Mouse (Mus musculus): Measurements from ENCODE around the gene Coa4. TPM values are rescaled to one million over a fixed set of nuclear protein-coding genes. Genes with fewer than 3 reads are reported as not detected.

Coa4 gene
- total and polyA plus RNA-seq, 3 experiments = 8.1 to 13.8 TPM; not detected in 1

GRCm38 (mm10) chr7:100493484-100494414 lies 43.1 kb upstream of the Coa4 start (continued):
- TF ChIP-seq E2F4 (IDR thresholded peaks at IDR 0.05; ENCODE audit: borderline replicate concordance, low read depth, low read length) (no peak), UBTF (IDR thresholded peaks at IDR 0.05; ENCODE audit: borderline replicate concordance, insufficient read depth, low read depth, low read length) (no peak), MAFK (IDR thresholded peaks at IDR 0.05; ENCODE audit: borderline replicate concordance, low read depth, low read length) (peak; percentile 73; the same call in 1 of the 2 replicates), RAD21 (IDR thresholded peaks at IDR 0.05; ENCODE audit: low read depth, low read length) (no peak), ELF1 (IDR thresholded peaks at IDR 0.05; ENCODE audit: low read depth, low read length) (no peak)

- Histone ChIP-seq H3K27me3 (ENCODE audit: control insufficient read depth in 1 of 2, insufficient read depth in 2 of 2, low read length in 2 of 2) (no peaks in the 10 kb centered on the region), H3K4me3 (ENCODE audit: control insufficient read depth in 1 of 2, insufficient read depth in 1 of 2, low read depth in 2 of 2, low read length in 2 of 2) (peak overlapping the region; percentile 69 to 83), H3K9me3 (replicated peaks; ENCODE audit: insufficient read depth, low read length) (no peaks in the 10 kb centered on the region), H3K36me3 (ENCODE audit: control insufficient read depth in 1 of 2, insufficient read depth in 2 of 2, low read length in 2 of 2) (peaks cover 0 to 11% of the 10 kb centered on the region in 2 experiments; a peak in 3 of 4 replicates), H3K27ac (ENCODE audit: control insufficient read depth, low read depth, low read length) (peak overlapping the region; percentile 90), H3K9ac (ENCODE audit: control insufficient read depth, low read depth, low read length, poor library complexity, severe bottlenecking) (peak overlapping the region; percentile 80), H3K79me2 (ENCODE audit: control insufficient read depth, insufficient read depth, low read length, poor library complexity) (peaks cover 37% of the 10 kb centered on the region), H3K4me1 (ENCODE audit: control insufficient read depth in 1 of 2, insufficient read depth in 2 of 2, low read length in 2 of 2) (peaks cover 3 to 12% of the 10 kb centered on the region in 2 experiments; a peak in 3 of 4 replicates)
- TF ChIP-seq USF2 (IDR thresholded peaks at IDR 0.05; ENCODE audit: borderline replicate concordance in 1 of 2, insufficient read depth in 1 of 2, low read depth in 1 of 2, low read length in 2 of 2) (0 out of 4 replicates have a peak, but pooled peaks of 1 of the 2 experiments have one; percentile 12), MYC (IDR thresholded peaks at IDR 0.05; ENCODE audit: low read depth, low read length) (0 out of 2 replicates have a peak, but pooled peaks have one; percentile 16), POLR2AphosphoS2 (IDR thresholded peaks at IDR 0.05; ENCODE audit: low read length) (no peak), EP300 (IDR thresholded peaks at IDR 0.05; ENCODE audit: low read depth in 1 of 2, low read length in 2 of 2) (no peak), POLR2AphosphoS5 (IDR thresholded peaks at IDR 0.05; ENCODE audit: borderline replicate concordance, low read depth, low read length) (peak; percentile 93; the same call in 1 of the 2 replicates), CHD1 (IDR thresholded peaks at IDR 0.05; ENCODE audit: low read depth, low read length) (no peak), USF1 (IDR thresholded peaks at IDR 0.05; ENCODE audit: low read depth, low read length) (peak; percentile 39), BHLHE40 (IDR thresholded peaks at IDR 0.05; ENCODE audit: borderline replicate concordance, low read depth, low read length) (peak; percentile 68; the same call in 1 of the 2 replicates)
- DNase-seq (ENCODE audit: low read depth, low spot score) = peak; percentile 67
Measured at GRCm38 (mm10) chr7:100494415-100494831, 42.4 kb upstream of the Coa4 start.

DNA sequence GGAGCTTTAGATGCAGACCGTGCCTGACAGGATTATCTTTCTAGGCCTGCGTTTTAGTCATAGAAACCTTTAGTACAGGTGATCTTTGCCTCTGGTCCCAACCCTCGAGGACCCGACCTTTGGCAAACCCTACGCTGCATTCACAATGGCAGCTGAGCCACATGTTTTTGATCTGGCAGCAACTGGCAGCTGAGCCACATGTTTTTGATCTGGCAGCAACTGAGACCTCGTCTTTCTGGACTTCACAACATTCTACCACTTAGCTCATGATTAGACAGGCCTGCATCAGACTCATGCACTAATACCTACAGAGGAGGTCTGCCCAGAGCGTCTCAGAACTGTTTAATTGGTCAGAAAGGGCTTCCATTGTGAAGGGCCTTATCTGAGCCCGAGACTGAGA lies 41.8 kb upstream of the Coa4 start:
- H3K9ac ChIP-seq (ENCODE audit: control insufficient read depth, low read depth, low read length, poor library complexity, severe bottlenecking) = peak overlapping the region; percentile 80
- H3K4me1 ChIP-seq (ENCODE audit: control insufficient read depth in 1 of 2, insufficient read depth in 2 of 2, low read length in 2 of 2) = peaks cover 3 to 12% of the 10 kb centered on the region in 2 experiments; a peak in 3 of 4 replicates
- peaks cover 37% of the 10 kb centered on the region for H3K79me2 ChIP-seq (ENCODE audit: control insufficient read depth, insufficient read depth, low read length, poor library complexity)
- peak overlapping the region; percentile 69 to 83 for H3K4me3 ChIP-seq (ENCODE audit: control insufficient read depth in 1 of 2, insufficient read depth in 1 of 2, low read depth in 2 of 2, low read length in 2 of 2)
- H3K27ac ChIP-seq (ENCODE audit: control insufficient read depth, low read depth, low read length) = peak overlapping the region; percentile 90
- no peak for DNase-seq (ENCODE audit: low read depth, low spot score)
- H3K9me3 ChIP-seq (replicated peaks; ENCODE audit: insufficient read depth, low read length) = no peaks in the 10 kb centered on the region
- peaks cover 0 to 11% of the 10 kb centered on the region in 2 experiments; a peak in 3 of 4 replicates for H3K36me3 ChIP-seq (ENCODE audit: control insufficient read depth in 1 of 2, insufficient read depth in 2 of 2, low read length in 2 of 2)
- no peaks in the 10 kb centered on the region for H3K27me3 ChIP-seq (ENCODE audit: control insufficient read depth in 1 of 2, insufficient read depth in 2 of 2, low read length in 2 of 2)
- TF ChIP-seq MYC (IDR thresholded peaks at IDR 0.05; ENCODE audit: low read depth, low read length) (0 out of 2 replicates have a peak, but pooled peaks have one; percentile 16), TBP (IDR thresholded peaks at IDR 0.05; ENCODE audit: low read depth, low read length) (no peak), ETS1 (IDR thresholded peaks at IDR 0.05; ENCODE audit: low read depth, low read length) (no peak), ELF1 (IDR thresholded peaks at IDR 0.05; ENCODE audit: low read depth, low read length) (no peak), NRF1 (IDR thresholded peaks at IDR 0.05; ENCODE audit: insufficient read depth, low read depth, low read length, poor library complexity, severe bottlenecking) (no peak), JUND (IDR thresholded peaks at IDR 0.05; ENCODE audit: low read depth, low read length) (no peak), MYB (IDR thresholded peaks at IDR 0.05; ENCODE audit: low read depth, low read length) (no peak)
